22 mouse cellular contexts compared by ENCODE assay signal in the genomic region with DNA sequence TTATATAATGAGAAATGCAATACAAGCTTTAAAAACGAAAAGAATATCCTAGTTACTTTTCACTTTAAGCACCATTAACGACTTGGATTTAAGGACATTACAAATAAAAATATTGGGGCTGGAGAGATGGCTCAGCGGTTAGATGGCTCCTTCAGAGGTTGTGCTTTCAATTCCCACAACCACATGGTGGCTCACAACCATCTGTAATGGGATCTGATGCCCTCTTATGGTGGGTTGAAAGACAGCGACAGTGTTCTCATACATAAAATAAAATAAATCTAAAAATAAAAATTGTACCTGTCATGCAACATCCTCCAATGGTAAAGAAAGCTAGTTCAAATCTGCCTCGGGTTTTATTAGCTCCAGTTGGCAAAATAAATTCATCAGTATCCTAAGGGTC. TPM values are rescaled to one million over a fixed set of nuclear protein-coding genes. Genes with fewer than 3 reads are reported as not detected.
DNase-seq lines count a peak whose midpoint lies in the region; ATAC-seq and TF ChIP-seq lines count a peak whose summit lies in the region.
"Not testable (repeated sequence)": the region's sequence is repeated elsewhere in the genome, so short reads cannot be mapped to it uniquely, and the experiment has no call there.
"Had no signal": no experiment of that assay in that cellular context is flagged by ENCODE, and none has a peak within 500 bp of the region (broad histone marks: within the 10 kb centered on the region; RNA-seq: fewer than 3 reads in every experiment).

No protein-coding gene starts in this region.

- not testable (repeated sequence) for TF ChIP-seq EP300 in CH12.LX (IDR thresholded peaks at IDR 0.05; ENCODE audit: low read length)

- TF ChIP-seq CTCF in CH12.LX (conservative IDR thresholded peaks at IDR 0.05 in 1 of 2, IDR thresholded peaks at IDR 0.05 in 1 of 2; ENCODE audit: low read depth in 2 of 2, low read length in 2 of 2): peak in 1 of 2 experiments; percentile 66; a peak in 2 of 4 replicates
- TF ChIP-seq CTCF in gastrocnemius, adult 2 months (IDR thresholded peaks at IDR 0.05): 0 out of 2 replicates have a peak, but pooled peaks have one; percentile 2
- TF ChIP-seq CTCF in intestine, postnatal 0 days (IDR thresholded peaks at IDR 0.05; ENCODE audit: low read depth): peak; percentile 47
- 0 out of 2 replicates have a peak, but pooled peaks have one; percentile 1 for TF ChIP-seq CTCF in liver, adult 2 months (IDR thresholded peaks at IDR 0.05; ENCODE audit: low read depth, low read length)

- H3K9me3 ChIP-seq in CH12.LX (replicated peaks; ENCODE audit: low read length); intestine, postnatal 0 days (ENCODE audit: control insufficient read depth): not testable (repeated sequence)

- WGBS in intestine, postnatal 0 days: 81% methylated on average over 5 of the region's 5 CpGs
- 78% methylated on average over 5 of the region's 5 CpGs for WGBS in liver, adult 2 months

- ATAC-seq in intestine, postnatal 0 days: not testable (repeated sequence)
- ATAC-seq in megakaryocyte progenitor cell, adult 5-6 weeks (replicated peaks; ENCODE audit: poor library complexity): peak; percentile 48; the same call in 1 of the 2 replicates

- peaks cover 39% of the 10 kb centered on the region for H3K79me2 ChIP-seq in CH12.LX (replicated peaks; ENCODE audit: control insufficient read depth, extremely low read depth, insufficient read depth, poor library complexity, severe bottlenecking)
- peaks cover 14% of the 10 kb centered on the region; the same call in 1 of the 2 replicates for H3K79me2 ChIP-seq in liver, adult 2 months (ENCODE audit: control insufficient read depth, insufficient read depth, low read length)

- H3K4me2 ChIP-seq in CH12.LX (ENCODE audit: insufficient read depth, low read depth, poor library complexity, severe bottlenecking); intestine, postnatal 0 days (replicated peaks; ENCODE audit: low read depth): not testable (repeated sequence)

- H3K4me1 ChIP-seq in CH12.LX (ENCODE audit: control insufficient read depth in 1 of 2, insufficient read depth in 2 of 2); intestine, postnatal 0 days (replicated peaks; ENCODE audit: control insufficient read depth, insufficient read depth, low read length); liver, adult 2 months (ENCODE audit: control insufficient read depth, insufficient read depth, low read length): not testable (repeated sequence)

- DNase-seq in 3T3-L1 (ENCODE audit: low read depth, low spot score) (peak; percentile 62), CH12.LX (ENCODE audit: extremely low read depth) (peak; percentile 34), NIH3T3 (ENCODE audit: low read depth) (peak; percentile 43)
- DNase-seq in gastrocnemius, adult 2 months; liver, adult 2 months (ENCODE audit: extremely low read depth, low read depth, low spot score): not testable (repeated sequence)

- intact Hi-C loops in gastrocnemius, adult 2 months (cut with DNase I): loop anchor here (5.0 kb wide), 1 partner anchor 71 kb away; no protein-coding TSS in a partner anchor

- not testable (repeated sequence) for H3K27me3 ChIP-seq in CH12.LX (replicated peaks); intestine, postnatal 0 days (replicated peaks; ENCODE audit: control insufficient read depth, insufficient read depth, low read length); liver, adult 2 months (ENCODE audit: control insufficient read depth, insufficient read depth, low read length)

- in situ Hi-C loops in CH12.LX (cut with MboI; ENCODE audit: low pct_ligation_motif_present, low pct_unique_long_range_greater_than_20kb, low sequenced_read_pairs): not testable (repeated sequence)

- H3K27ac ChIP-seq in CH12.LX (ENCODE audit: insufficient read depth, low read depth); gastrocnemius, adult 2 months; intestine, postnatal 0 days (ENCODE audit: low read depth, low read length); liver, adult 2 months (replicated peaks; ENCODE audit: insufficient read depth, low read depth, low read length): not testable (repeated sequence)

- not testable (repeated sequence) for H3K4me3 ChIP-seq in CH12.LX (replicated peaks in 1 of 3; ENCODE audit: low read depth in 2 of 3, low read length in 2 of 3, poor library complexity in 1 of 3); gastrocnemius, adult 2 months; intestine, postnatal 0 days (ENCODE audit: low read depth, low read length); liver, adult 2 months (ENCODE audit: insufficient read depth, low read depth, low read length)

- TF ChIP-seq RAD21 in CH12.LX (IDR thresholded peaks at IDR 0.05; ENCODE audit: low read depth, low read length): not testable (repeated sequence)

- dilution Hi-C loops in CH12.LX (cut with MboI; ENCODE audit: extremely low pct_ligation_motif_present, extremely low pct_unique_long_range_greater_than_20kb, low sequenced_read_pairs): not testable (repeated sequence)

- peaks cover 58 to 86% of the 10 kb centered on the region in 2 experiments for H3K36me3 ChIP-seq in CH12.LX (replicated peaks in 1 of 2; ENCODE audit: control insufficient read depth in 1 of 2, insufficient read depth in 1 of 2, low read length in 1 of 2)
- H3K36me3 ChIP-seq in intestine, postnatal 0 days (ENCODE audit: control insufficient read depth, insufficient read depth): peaks cover 28% of the 10 kb centered on the region
- H3K36me3 ChIP-seq in liver, adult 2 months (ENCODE audit: control insufficient read depth, insufficient read depth, low read length): peaks cover 58% of the 10 kb centered on the region

- not testable (repeated sequence) for TF ChIP-seq POLR2A in CH12.LX (IDR thresholded peaks at IDR 0.05; ENCODE audit: low read depth, low read length); liver, adult 2 months (IDR thresholded peaks at IDR 0.05; ENCODE audit: extremely low read depth, insufficient read depth, low read length)

- not testable (repeated sequence) for H3K9ac ChIP-seq in CH12.LX (ENCODE audit: insufficient read depth, low read depth); intestine, postnatal 0 days (ENCODE audit: low read depth, low read length); liver, adult 2 months (ENCODE audit: low read depth, low read length)

RNA-seq across cellular contexts. Expression of gene Timm23, which starts 8.1 kb away (rescaled TPM):
- total RNA-seq in CH12.LX (2012; rRNA removed) (285 and 389 TPM in 2 replicates), CH12.LX (2014; rRNA removed) (496 and 558 TPM in 2 replicates)
- 425 and 495 TPM in 2 replicates for polyA plus RNA-seq in CH12.LX (2012; ENCODE audit: insufficient read length, low read depth)
- 100 to 1,000 TPM; 187 to 209 TPM for total RNA-seq in gastrocnemius, adult 2 months (2021)
- polyA plus RNA-seq in intestine, postnatal 0 days (2015; fragmentation: Nextera tagmentation; extraction: Ambion mirVana): 196 and 209 TPM in 2 replicates
- 191 and 195 TPM in 2 replicates for total RNA-seq in liver, adult 2 months (2014; rRNA removed)
- 122 and 156 TPM in 2 replicates for polyA plus RNA-seq in liver, adult 2 months (2012; rRNA removed)
- total RNA-seq in megakaryocyte progenitor cell, adult 5-6 weeks (2015): 237 and 249 TPM in 2 replicates
- 159 and 183 TPM in 2 replicates for total RNA-seq in megakaryocyte progenitor cell, adult 5-6 weeks (2017)

RNA-seq across cellular contexts. Expression of gene Parg, which starts 8.2 kb away (rescaled TPM):
- total RNA-seq in CH12.LX (2012; rRNA removed): 36.3 and 39.9 TPM in 2 replicates
- total RNA-seq in CH12.LX (2014; rRNA removed): 66.1 and 77.9 TPM in 2 replicates
- 25.7 and 40.6 TPM in 2 replicates for polyA plus RNA-seq in CH12.LX (2012; ENCODE audit: insufficient read length, low read depth)
- total RNA-seq in gastrocnemius, adult 2 months (2021): 10 to 100 TPM; 21.4 to 22.0 TPM
- polyA plus RNA-seq in intestine, postnatal 0 days (2015; fragmentation: Nextera tagmentation; extraction: Ambion mirVana): 15.7 and 19.7 TPM in 2 replicates
- 21.0 and 25.1 TPM in 2 replicates for total RNA-seq in liver, adult 2 months (2014; rRNA removed)
- polyA plus RNA-seq in liver, adult 2 months (2012; rRNA removed): 2.8 TPM in 2 replicates
- total RNA-seq in megakaryocyte progenitor cell, adult 5-6 weeks (2015): 44.1 and 48.1 TPM in 2 replicates
- 102 and 143 TPM in 2 replicates for total RNA-seq in megakaryocyte progenitor cell, adult 5-6 weeks (2017)

RNA-seq across cellular contexts. Expression of gene Ncoa4, which starts 33.9 kb away (rescaled TPM):
- total RNA-seq in CH12.LX (2012; rRNA removed) (41.6 and 47.6 TPM in 2 replicates), CH12.LX (2014; rRNA removed) (102 and 109 TPM in 2 replicates)
- polyA plus RNA-seq in CH12.LX (2012; ENCODE audit: insufficient read length, low read depth): 59.3 and 63.9 TPM in 2 replicates
- total RNA-seq in gastrocnemius, adult 2 months (2021): 10 to 100 TPM; 60.8 to 77.6 TPM
- polyA plus RNA-seq in intestine, postnatal 0 days (2015; fragmentation: Nextera tagmentation; extraction: Ambion mirVana): 239 and 254 TPM in 2 replicates
- total RNA-seq in liver, adult 2 months (2014; rRNA removed): 134 and 142 TPM in 2 replicates
- polyA plus RNA-seq in liver, adult 2 months (2012; rRNA removed): 39.6 and 43.1 TPM in 2 replicates
- total RNA-seq in megakaryocyte progenitor cell, adult 5-6 weeks (2015): 245 and 252 TPM in 2 replicates
- total RNA-seq in megakaryocyte progenitor cell, adult 5-6 weeks (2017): 194 and 212 TPM in 2 replicates

RNA-seq across cellular contexts. Expression of gene Msmb, which starts 51.7 kb away (rescaled TPM):
- total RNA-seq in CH12.LX (2012; rRNA removed) (not detected in 2 replicates), CH12.LX (2014; rRNA removed) (not detected in 2 replicates)
- polyA plus RNA-seq in CH12.LX (2012; ENCODE audit: insufficient read length, low read depth): not detected in 2 replicates
- total RNA-seq in gastrocnemius, adult 2 months (2021): not detected
- not detected in 2 replicates for polyA plus RNA-seq in intestine, postnatal 0 days (2015; fragmentation: Nextera tagmentation; extraction: Ambion mirVana)
- total RNA-seq in liver, adult 2 months (2014; rRNA removed): not detected in 2 replicates
- not detected in 2 replicates for polyA plus RNA-seq in liver, adult 2 months (2012; rRNA removed)
- total RNA-seq in megakaryocyte progenitor cell, adult 5-6 weeks (2015): not detected in 2 replicates
- not detected in 2 replicates for total RNA-seq in megakaryocyte progenitor cell, adult 5-6 weeks (2017)
- total RNA-seq: adrenal gland, adult 18-20 months; adrenal gland, postnatal 14 days; gastrocnemius, adult 18-20 months; gastrocnemius, postnatal 25 days; granulocyte monocyte progenitor cell, adult 5-6 weeks; heart, postnatal 10 days; heart, postnatal 4 days had no signal
- polyA plus RNA-seq: CD4-positive, CD25-positive, alpha-beta regulatory T cell, adult 4 months; embryonic facial prominence, embryonic 13.5 days; forebrain, embryonic 12.5 days; forebrain, embryonic 16.5 days; heart, embryonic 13.5 days; hindbrain, embryonic 12.5 days; hindbrain, embryonic 16.5 days; intestine, embryonic 14.5 days had no signal
